Mouse (Mus musculus) liver, embryonic 12.5 days (tissue): ENCODE data around the gene Hivep2. TPM values are rescaled to one million over a fixed set of nuclear protein-coding genes. Genes with fewer than 3 reads are reported as not detected.

ENCODE experiments used
- ATAC-seq: fragments of 200-750 bp; cut with Nextera tagmentation; 2 replicates; pipeline ENCODE4 v1.8.0; 2017; ENCODE audit warnings: moderate number of reproducible peaks, mild to moderate bottlenecking, moderate library complexity
- H3K27ac ChIP-seq: fragments of 300-500 bp; sonication (generic); 2 replicates; pipeline ENCODE4 v1.5.1; 2016; ENCODE audit warnings: mild to moderate bottlenecking
- H3K27me3 ChIP-seq: fragments of 300-500 bp; sonication (generic); replicated peaks from 2 replicates; pipeline ENCODE4 v1.6.1; 2016; ENCODE audit warnings: mild to moderate bottlenecking, moderate library complexity
- H3K36me3 ChIP-seq: fragments of 300-500 bp; sonication (generic); 2 replicates; pipeline ENCODE4 v1.6.1; 2016; ENCODE audit warnings: mild to moderate bottlenecking, moderate library complexity
- H3K4me1 ChIP-seq: fragments of 300-500 bp; sonication (generic); 2 replicates; pipeline ENCODE4 v1.6.1; 2016
- H3K4me2 ChIP-seq: fragments of 300-500 bp; sonication (generic); 2 replicates; pipeline ENCODE4 v1.6.1; 2016; ENCODE audit warnings: mild to moderate bottlenecking, moderate library complexity
- H3K4me3 ChIP-seq: fragments of 300-500 bp; sonication (generic); 2 replicates; pipeline ENCODE4 v1.5.1; 2016; ENCODE audit warnings: mild to moderate bottlenecking, moderate library complexity
- H3K9ac ChIP-seq: fragments of 300-500 bp; sonication (generic); 2 replicates; pipeline ENCODE4 v1.6.1; 2016; ENCODE audit warnings: mild to moderate bottlenecking, moderate library complexity
- H3K9me3 ChIP-seq: fragments of 300-500 bp; sonication (generic); replicated peaks from 2 replicates; pipeline ENCODE4 v1.6.1; 2016; ENCODE audit warnings: mild to moderate bottlenecking, moderate library complexity
- WGBS: fragments of 180-500 bp; shearing (Covaris S2); methylation state at CpG from one replicate; pipeline ENCODE4 v1.1.7; 2016; ENCODE audit not compliant: insufficient replicate concordance; 5-methylcytosine and 5-hydroxymethylcytosine counted together
- polyA plus RNA-seq: library from polyadenylated mRNA; unstranded; fragments of >200 nt; fragmentation: Nextera tagmentation; extraction: Ambion mirVana; gene quantifications from 2 replicates; pipeline ENCODE4 v1.2.1, GENCODE M21; 2016

The Hivep2 gene
- polyA plus RNA-seq, 1 experiment from 2014 or later = 1.0 TPM

DNA sequence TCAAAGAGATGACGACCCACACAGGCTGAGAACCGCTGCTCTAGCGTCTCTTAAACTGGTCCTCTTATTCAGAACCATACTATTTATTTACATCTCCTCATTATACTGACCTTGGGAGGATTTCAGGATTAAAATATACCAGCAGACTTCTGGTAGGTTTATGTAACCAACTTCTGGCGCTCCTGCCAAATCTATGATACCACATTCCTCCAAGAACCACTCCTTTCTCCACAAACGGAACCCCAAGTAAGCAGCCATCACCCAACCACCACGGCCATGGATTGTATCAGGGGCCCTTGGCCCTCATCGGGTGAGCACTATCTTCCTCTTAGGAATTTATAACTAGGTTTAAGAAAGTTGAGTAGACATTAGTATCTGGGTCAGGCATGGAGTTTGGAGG lies 230.9 kb downstream of the Hivep2 start:
- no peaks in the 10 kb centered on the region for H3K36me3 ChIP-seq
- WGBS = 70% methylated on average over 7 of the region's 7 CpGs
- no peak for ATAC-seq
- H3K4me1 ChIP-seq = no peaks in the 10 kb centered on the region
- no peak overlapping the region for H3K9ac ChIP-seq
- no peak overlapping the region for H3K4me3 ChIP-seq
- no peaks in the 10 kb centered on the region for H3K27me3 ChIP-seq
- H3K27ac ChIP-seq = no peak overlapping the region
- no peak overlapping the region for H3K4me2 ChIP-seq
- H3K9me3 ChIP-seq = no peaks in the 10 kb centered on the region

DNA sequence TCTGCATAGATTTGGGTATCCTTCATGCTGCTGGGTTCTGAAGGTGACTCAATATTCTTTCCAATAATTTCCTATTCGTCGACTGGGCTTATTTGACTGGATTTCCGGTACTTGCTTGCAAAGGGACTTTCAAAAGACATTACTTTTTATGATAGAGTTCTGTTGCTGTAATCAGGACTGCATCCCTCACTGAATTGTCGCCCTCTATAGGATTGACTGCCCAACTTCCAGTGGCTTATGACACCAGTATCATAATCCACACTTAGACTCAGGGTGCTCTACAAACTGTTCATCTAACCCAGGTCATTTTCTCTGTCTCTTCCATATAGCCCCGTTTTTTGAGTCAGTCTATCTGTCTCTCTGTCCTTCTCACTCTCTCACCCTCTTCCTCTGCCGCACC lies 231.4 kb downstream of the Hivep2 start:
- no peaks in the 10 kb centered on the region for H3K4me1 ChIP-seq
- 50% methylated on average over 6 of the region's 6 CpGs for WGBS

DNA sequence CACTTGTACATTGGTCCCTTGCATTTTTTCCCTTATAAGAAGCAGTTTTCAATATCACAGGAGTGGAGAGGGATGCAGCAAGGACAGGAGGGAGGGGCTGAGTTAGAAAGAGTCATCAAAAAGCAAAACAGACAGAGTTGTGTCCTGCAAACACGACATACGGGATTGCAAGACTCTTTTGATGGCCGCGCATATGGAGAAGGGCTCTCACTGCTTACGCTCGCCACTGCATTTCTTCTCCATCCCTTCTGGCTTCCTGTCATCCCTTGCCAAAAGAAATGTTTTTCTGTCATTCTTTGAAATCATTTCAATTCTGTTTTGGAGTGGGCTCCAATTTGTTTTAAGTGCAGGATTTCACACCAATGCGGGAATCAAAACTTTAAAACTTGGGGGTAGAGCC lies 233.5 kb downstream of the Hivep2 start:
- no peaks in the 10 kb centered on the region for H3K4me1 ChIP-seq
- H3K4me2 ChIP-seq = no peak overlapping the region
- no peaks in the 10 kb centered on the region for H3K36me3 ChIP-seq
- H3K27me3 ChIP-seq = no peaks in the 10 kb centered on the region
- H3K9me3 ChIP-seq = no peaks in the 10 kb centered on the region
- 75% methylated on average over 7 of the region's 7 CpGs for WGBS
- no peak overlapping the region for H3K4me3 ChIP-seq
- no peak overlapping the region for H3K9ac ChIP-seq
- ATAC-seq = no peak
- H3K27ac ChIP-seq = no peak overlapping the region

More for the DNA sequence above, 231.4 kb downstream of the Hivep2 start:
- Histone ChIP-seq H3K4me2 (no peak overlapping the region), H3K27ac (no peak overlapping the region), H3K27me3 (no peaks in the 10 kb centered on the region), H3K4me3 (no peak overlapping the region), H3K9me3 (no peaks in the 10 kb centered on the region), H3K36me3 (no peaks in the 10 kb centered on the region), H3K9ac (no peak overlapping the region)
- ATAC-seq = no peak

- Histone ChIP-seq H3K36me3 (no peaks in the 10 kb centered on the region), H3K9me3 (no peaks in the 10 kb centered on the region), H3K27ac (no peak overlapping the region), H3K27me3 (no peaks in the 10 kb centered on the region), H3K9ac (no peak overlapping the region), H3K4me3 (no peak overlapping the region), H3K4me1 (no peaks in the 10 kb centered on the region), H3K4me2 (no peak overlapping the region)
- 8% methylated on average over 2 of the region's 2 CpGs for WGBS
- no peak for ATAC-seq
These were observed 234.4 kb downstream of the Hivep2 start for GRCm38 (mm10) chr10:14200310-14200709.

Other genes with a start within 250 kb of the Hivep2 start
- 12.0 and 14.6 TPM in 2 replicates for gene Aig1, start 97.1 kb upstream of the Hivep2 start, polyA plus RNA-seq